Mouse (Mus musculus): Measurements from ENCODE around the gene Trp53i11.
A peak's percentile ranks its signal among the peaks of the same experiment; 100 is the strongest.

- no peak for TF ChIP-seq POLR2A (IDR thresholded peaks at IDR 0.05; ENCODE audit: borderline replicate concordance, insufficient read depth, low read length)
- TF ChIP-seq CTCF (IDR thresholded peaks at IDR 0.05; ENCODE audit: borderline replicate concordance, insufficient read depth, low read depth, low read length): peak; percentile 98
Measured at GRCm38 (mm10) chr2:93226606-93227595, 39.6 kb downstream of the Trp53i11 start.

Measured in cerebellum, adult 2 months (tissue).